Mouse (Mus musculus) embryonic facial prominence, embryonic 11.5 days (tissue): ENCODE results near the gene Tceanc2. TPM values are rescaled to one million over a fixed set of nuclear protein-coding genes. Genes with fewer than 3 reads are reported as not detected.

Experiments used
- ATAC-seq: fragments of 200-750 bp; cut with Nextera tagmentation; replicated peaks from 2 replicates; pipeline ENCODE4 v1.8.0; 2017; ENCODE audit warnings: low read depth; ENCODE audit not compliant: insufficient number of reproducible peaks, low FRiP score, low TSS enrichment
- DNase-seq: peaks from one replicate; pipeline ENCODE4 v3.0.0-alpha.2; 2015; ENCODE audit warnings: low spot score
- H3K27ac ChIP-seq: fragments of 300-500 bp; sonication (generic); replicated peaks from 2 replicates; pipeline ENCODE4 v1.5.1; 2014; ENCODE audit warnings: mild to moderate bottlenecking, low read depth, low read length, control low read depth
- H3K27me3 ChIP-seq: fragments of 300-500 bp; sonication (generic); 2 replicates; pipeline ENCODE4 v1.6.1; 2014; ENCODE audit warnings: mild to moderate bottlenecking, low read length, moderate library complexity, mixed read lengths; ENCODE audit not compliant: control insufficient read depth, insufficient read depth
- H3K36me3 ChIP-seq: fragments of 300-500 bp; sonication (generic); replicated peaks from 2 replicates; pipeline ENCODE4 v1.6.1; 2014; ENCODE audit warnings: low read depth, mild to moderate bottlenecking, low read length, moderate library complexity, mixed read lengths; ENCODE audit not compliant: control insufficient read depth, insufficient read depth
- H3K4me1 ChIP-seq: fragments of 300-500 bp; sonication (generic); 2 replicates; pipeline ENCODE4 v1.6.1; 2014; ENCODE audit warnings: low read length, mixed read lengths; ENCODE audit not compliant: control insufficient read depth, insufficient read depth
- H3K4me2 ChIP-seq: fragments of 300-500 bp; sonication (generic); 2 replicates; pipeline ENCODE4 v1.6.1; 2014; ENCODE audit warnings: low read depth, mild to moderate bottlenecking, control low read depth, low read length, moderate library complexity
- H3K4me3 ChIP-seq: fragments of 300-500 bp; sonication (generic); 2 replicates; pipeline ENCODE4 v1.5.1; 2014; ENCODE audit warnings: low read depth, low read length, control low read depth
- H3K9ac ChIP-seq: fragments of 300-500 bp; sonication (generic); replicated peaks from 2 replicates; pipeline ENCODE4 v1.6.1; 2014; ENCODE audit warnings: mild to moderate bottlenecking, control low read depth, low read length
- H3K9me3 ChIP-seq: fragments of 300-500 bp; sonication (generic); replicated peaks from 2 replicates; pipeline ENCODE4 v1.6.1; 2016; ENCODE audit warnings: mild to moderate bottlenecking, low read length, inconsistent platforms, mixed read lengths; ENCODE audit not compliant: control insufficient read depth
- WGBS: fragments of 180-500 bp; shearing (Covaris S2); extraction: QIAGEN DNeasy Blood & Tissue Kit; methylation state at CpG from one replicate; pipeline ENCODE4 v1.1.7; 2014; 5-methylcytosine and 5-hydroxymethylcytosine counted together
- polyA plus RNA-seq: library from polyadenylated mRNA; unstranded; fragments of >200 nt; fragmentation: Nextera tagmentation; extraction: Ambion mirVana; gene quantifications from 2 replicates; pipeline ENCODE4 v1.2.1, GENCODE M21; 2014

Tceanc2 gene
- polyA plus RNA-seq, 1 experiment from 2014 or later, result 29.8 TPM

DNA sequence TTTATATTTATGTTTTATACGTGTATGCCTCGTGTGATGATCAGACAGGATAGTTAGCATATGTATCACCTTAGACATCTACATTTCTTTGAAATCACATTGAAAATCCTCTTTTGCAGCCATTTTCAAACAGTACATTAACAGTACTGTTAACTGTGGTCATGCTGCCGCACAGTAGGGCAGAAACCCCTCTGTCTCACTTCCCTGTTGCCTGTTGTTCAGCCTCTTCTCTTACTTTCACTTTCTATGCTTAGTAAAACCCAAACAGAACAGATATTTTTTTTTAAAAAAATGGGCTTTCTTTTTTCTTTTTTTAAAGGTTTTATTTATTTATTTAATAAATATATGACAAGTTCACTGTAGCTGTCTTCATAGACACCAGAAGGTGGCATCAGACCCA lies 14.9 kb upstream of the Tceanc2 start:
- no peak overlapping the region for H3K4me3 ChIP-seq
- ATAC-seq, result no peak
- 94% methylated on average over 3 of the region's 3 CpGs for WGBS
- H3K9me3 ChIP-seq, result no peaks in the 10 kb centered on the region
- no peak overlapping the region for H3K4me2 ChIP-seq
- H3K9ac ChIP-seq, result no peak overlapping the region
- H3K4me1 ChIP-seq, result no peaks in the 10 kb centered on the region
- H3K27me3 ChIP-seq, result no peaks in the 10 kb centered on the region
- peaks cover 3% of the 10 kb centered on the region for H3K36me3 ChIP-seq
- no peak overlapping the region for H3K27ac ChIP-seq
- no peak for DNase-seq

DNA sequence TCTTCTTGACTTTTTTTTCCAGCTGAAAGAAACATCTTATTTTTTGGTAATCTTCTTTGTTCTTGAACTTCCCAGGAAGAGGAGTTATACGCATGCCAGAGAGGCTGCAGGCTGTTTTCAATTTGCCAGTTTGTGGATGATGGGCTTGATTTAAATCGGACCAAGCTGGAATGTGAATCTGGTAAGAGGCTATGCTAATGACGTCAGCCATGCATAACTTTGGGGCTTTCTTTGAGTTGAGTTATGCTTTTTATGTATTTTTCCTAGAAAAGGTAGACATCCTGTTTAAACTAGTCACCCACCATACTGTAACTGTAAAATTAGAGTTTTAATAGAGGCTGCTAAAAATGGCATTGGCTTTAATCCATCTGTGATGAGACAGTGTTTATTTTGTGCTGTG lies 6.8 kb upstream of the Tceanc2 start:
- Histone ChIP-seq H3K4me3 (no peak overlapping the region), H3K36me3 (no peaks in the 10 kb centered on the region; the same call in none of the 2 replicates), H3K27me3 (no peaks in the 10 kb centered on the region), H3K4me2 (no peak overlapping the region), H3K9me3 (no peaks in the 10 kb centered on the region), H3K27ac (no peak overlapping the region), H3K9ac (no peak overlapping the region), H3K4me1 (no peaks in the 10 kb centered on the region)
- DNase-seq (peak; percentile 87), ATAC-seq (no peak)
- 37% methylated on average over 3 of the region's 3 CpGs for WGBS

DNA sequence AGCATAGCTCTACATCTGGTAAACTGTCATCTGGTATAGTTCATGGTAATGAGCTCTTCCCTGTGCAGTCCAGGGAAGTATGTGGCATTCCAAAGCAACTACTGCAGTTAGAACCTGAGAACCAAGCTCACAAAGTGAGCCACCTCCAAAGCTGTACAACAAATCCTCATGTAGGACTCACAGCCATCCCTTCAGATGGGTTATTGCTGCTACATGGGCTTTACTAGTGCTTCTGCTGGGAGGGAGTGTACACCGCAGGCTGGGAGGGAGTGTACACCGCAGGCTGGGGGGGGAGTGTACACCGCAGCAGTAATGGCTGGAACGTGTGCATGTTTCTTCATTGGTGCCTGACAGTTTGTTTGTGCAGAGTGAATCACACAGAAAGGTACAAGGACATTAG lies 4.3 kb upstream of the Tceanc2 start:
- Histone ChIP-seq H3K4me1 (no peaks in the 10 kb centered on the region), H3K4me3 (no peak overlapping the region), H3K36me3 (no peaks in the 10 kb centered on the region; the same call in 1 of the 2 replicates), H3K9me3 (no peaks in the 10 kb centered on the region), H3K9ac (no peak overlapping the region), H3K4me2 (no peak overlapping the region), H3K27ac (no peak overlapping the region), H3K27me3 (no peaks in the 10 kb centered on the region)
- DNase-seq (peak; percentile 18), ATAC-seq (no peak)
- WGBS, result 87% methylated on average over 4 of the region's 4 CpGs

DNA sequence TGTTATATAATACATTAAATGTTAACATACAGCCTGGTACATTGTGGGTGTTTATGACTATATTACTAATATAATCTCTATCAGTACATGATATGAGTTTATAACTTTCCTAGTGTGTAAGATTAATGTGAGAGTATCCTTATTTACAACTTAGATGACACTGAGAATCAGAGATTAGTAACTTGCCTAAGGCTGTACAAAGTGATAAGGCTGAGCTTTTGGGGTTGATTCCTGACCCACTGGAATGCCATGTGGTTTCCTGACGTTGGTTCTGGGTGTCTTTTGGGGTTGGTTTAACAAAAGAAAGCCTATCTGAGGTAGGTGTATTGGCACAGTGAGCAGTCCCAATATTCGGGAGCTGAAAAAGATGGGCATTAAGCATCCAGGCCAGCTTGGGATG lies 3.9 kb upstream of the Tceanc2 start:
- DNase-seq (no peak), ATAC-seq (no peak)
- Histone ChIP-seq H3K4me2 (no peak overlapping the region), H3K27ac (no peak overlapping the region), H3K4me3 (no peak overlapping the region), H3K27me3 (no peaks in the 10 kb centered on the region), H3K9ac (no peak overlapping the region), H3K36me3 (no peaks in the 10 kb centered on the region; the same call in 1 of the 2 replicates), H3K4me1 (no peaks in the 10 kb centered on the region), H3K9me3 (no peaks in the 10 kb centered on the region)
- 54% methylated on average over 2 of the region's 2 CpGs for WGBS

DNA sequence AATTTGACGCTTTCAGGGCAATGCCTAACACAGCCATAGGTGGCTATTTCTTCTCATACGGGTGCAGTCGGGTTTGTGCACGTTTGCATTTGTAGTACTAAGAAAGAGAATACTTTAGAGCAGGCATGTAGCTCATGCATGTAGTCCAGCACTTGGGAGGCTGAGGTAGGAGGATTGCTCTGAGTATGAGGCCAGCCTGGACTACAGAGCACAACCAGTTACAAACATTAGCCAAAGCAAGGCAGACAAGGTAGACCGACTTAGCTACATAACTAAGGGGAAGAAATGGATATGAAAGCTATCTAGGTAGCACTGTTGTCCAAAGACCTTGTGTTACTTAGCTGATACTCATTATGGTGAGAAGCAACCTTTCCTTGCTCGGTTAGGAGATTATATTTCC lies 3.0 kb upstream of the Tceanc2 start:
- DNase-seq (no peak), ATAC-seq (no peak)
- Histone ChIP-seq H3K4me3 (no peak overlapping the region), H3K4me1 (no peaks in the 10 kb centered on the region), H3K4me2 (no peak overlapping the region), H3K27ac (no peak overlapping the region), H3K36me3 (no peaks in the 10 kb centered on the region; the same call in 1 of the 2 replicates), H3K27me3 (no peaks in the 10 kb centered on the region), H3K9ac (no peak overlapping the region), H3K9me3 (no peaks in the 10 kb centered on the region)
- 81% methylated on average over 6 of the region's 6 CpGs for WGBS

DNA sequence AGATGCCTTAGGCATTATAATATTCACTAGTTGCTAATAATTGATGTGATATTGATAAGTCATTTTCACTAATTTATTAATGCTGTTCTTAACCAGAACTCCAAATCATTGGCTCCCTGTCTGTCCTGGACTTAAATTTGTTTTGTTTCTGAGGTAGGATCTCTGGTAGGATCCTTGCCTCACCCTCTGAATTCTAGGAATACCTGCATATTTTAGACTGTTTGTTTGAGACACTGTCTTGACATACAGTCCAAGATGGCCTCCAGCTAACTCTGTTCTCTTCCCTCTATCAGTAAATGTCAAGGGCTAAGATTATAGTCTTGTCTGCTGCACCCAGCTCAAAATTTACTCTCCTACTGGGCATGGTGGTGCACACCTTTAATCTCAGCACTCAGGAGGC lies 1.8 kb upstream of the Tceanc2 start:
- Histone ChIP-seq H3K36me3 (no peaks in the 10 kb centered on the region), H3K4me3 (no peak overlapping the region), H3K4me1 (no peaks in the 10 kb centered on the region), H3K9me3 (no peaks in the 10 kb centered on the region), H3K9ac (no peak overlapping the region), H3K27ac (no peak overlapping the region), H3K4me2 (no peak overlapping the region), H3K27me3 (no peaks in the 10 kb centered on the region)
- ATAC-seq (no peak), DNase-seq (no peak)

DNA sequence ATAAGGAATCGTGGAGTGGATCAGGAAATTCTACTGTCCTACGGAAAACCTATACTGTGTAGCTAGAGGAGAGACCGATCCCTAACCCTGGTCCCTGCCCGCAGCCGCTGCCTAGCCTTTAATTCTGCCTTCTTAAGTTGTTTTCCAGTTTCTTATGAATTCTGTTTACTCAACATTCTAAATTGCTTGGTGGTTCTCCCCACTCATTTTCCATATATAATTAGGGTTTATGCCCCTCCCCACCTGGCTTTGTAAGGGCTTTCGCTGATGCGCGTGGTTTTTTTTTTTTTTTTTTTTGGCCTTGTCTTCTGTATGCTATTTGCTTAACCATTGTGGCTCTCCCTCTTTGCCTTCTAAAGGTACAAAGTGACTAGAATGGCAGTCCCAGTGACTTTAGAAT lies 645 bp upstream of the Tceanc2 start:
- Histone ChIP-seq H3K4me2 (peak overlapping the region; percentile 54), H3K27me3 (no peaks in the 10 kb centered on the region), H3K27ac (peak overlapping the region; percentile 95; the same call in 1 of the 2 replicates), H3K9me3 (no peaks in the 10 kb centered on the region), H3K9ac (peak overlapping the region; percentile 82), H3K36me3 (no peaks in the 10 kb centered on the region; the same call in 1 of the 2 replicates), H3K4me1 (no peaks in the 10 kb centered on the region), H3K4me3 (peak overlapping the region; percentile 98)
- ATAC-seq (no peak), DNase-seq (peak; percentile 33)
- WGBS, result 6% methylated on average over 8 of the region's 8 CpGs

DNA sequence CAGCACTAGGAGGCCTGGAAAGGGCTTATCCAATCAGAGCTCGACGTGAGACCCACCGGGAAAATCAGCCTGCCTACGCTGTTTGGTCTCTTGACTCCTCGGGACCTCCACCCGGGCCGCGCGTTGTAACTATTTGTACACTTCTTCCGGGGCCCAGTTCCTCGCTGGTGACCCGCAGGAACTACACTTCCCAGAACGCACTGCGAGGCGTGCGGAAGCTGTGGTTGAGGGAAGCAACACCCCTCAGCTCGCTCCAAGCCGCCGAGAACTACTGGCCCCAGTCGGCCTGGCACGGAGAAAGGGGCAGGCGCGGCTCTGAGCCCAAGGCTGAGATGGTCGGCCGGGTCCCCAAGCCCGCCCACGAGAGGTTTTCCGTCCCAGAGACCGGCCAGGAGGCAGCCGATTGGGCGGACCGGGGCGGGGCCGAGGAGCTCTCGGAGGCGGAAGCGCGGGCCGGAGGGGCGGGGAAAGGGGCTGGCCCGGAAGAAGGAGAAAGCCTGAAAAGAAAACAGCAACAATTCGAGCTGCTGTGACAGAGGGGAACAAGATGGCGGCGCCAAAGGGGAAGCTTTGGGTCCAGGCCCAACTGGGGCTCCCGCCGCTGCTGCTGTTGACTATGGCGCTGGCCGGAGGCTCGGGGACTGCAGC lies 610 bp downstream of the Tceanc2 start, which contains the start of gene Tmem59:
Gene Tmem59, plus strand, starts transcription at position 218 of the 648 bp plus-strand sequence.
- Histone ChIP-seq H3K4me2 (peak within 1 kb of the TSS; percentile 58), H3K27me3 (no peaks in the 10 kb centered on the region), H3K9me3 (no peaks in the 10 kb centered on the region), H3K4me1 (no peaks in the 10 kb centered on the region), H3K27ac (peak within 1 kb of the TSS; percentile 95), H3K4me3 (peak within 1 kb of the TSS; percentile 98), H3K36me3 (no peaks in the 10 kb centered on the region; the same call in 1 of the 2 replicates), H3K9ac (peak within 1 kb of the TSS; percentile 82)
- peak; percentile 91 for ATAC-seq
- under 1% methylated on average over 46 of the region's 49 CpGs for WGBS
- peak; percentile 95 for DNase-seq
